25 mouse cellular contexts compared by ENCODE assay signal in genomic region chr6:56692445-56692844, GRCm38 (mm10).
"Had no signal": no experiment of that assay in that cellular context is flagged by ENCODE, and none has a peak within 500 bp of the region (broad histone marks: within the 10 kb centered on the region; RNA-seq: fewer than 3 reads in every experiment).

No protein-coding gene starts in this region.

- H3K27ac ChIP-seq: gastrocnemius, adult 2 months; heart, embryonic 10.5 days; hindbrain, embryonic 10.5 days; hindbrain, embryonic 12.5 days; hindbrain, embryonic 14.5 days; intestine, embryonic 15.5 days; layer of hippocampus, adult 2 months; left cerebral cortex, adult 2 months; limb, embryonic 10.5 days; limb, embryonic 12.5 days had no signal

- H3K9ac ChIP-seq: heart, embryonic 12.5 days; hindbrain, embryonic 12.5 days; hindbrain, embryonic 14.5 days; intestine, embryonic 15.5 days; limb, embryonic 12.5 days had no signal

- H3K4me1 ChIP-seq: heart, embryonic 10.5 days; heart, embryonic 12.5 days; hindbrain, embryonic 10.5 days; hindbrain, embryonic 12.5 days; intestine, embryonic 15.5 days; limb, embryonic 10.5 days; limb, embryonic 12.5 days had no signal

- H3K27me3 ChIP-seq: heart, embryonic 12.5 days; hindbrain, embryonic 12.5 days; intestine, embryonic 15.5 days; limb, embryonic 12.5 days had no signal

- H3K36me3 ChIP-seq: heart, embryonic 10.5 days; heart, embryonic 12.5 days; hindbrain, embryonic 10.5 days; hindbrain, embryonic 12.5 days; intestine, embryonic 15.5 days; limb, embryonic 10.5 days; limb, embryonic 12.5 days had no signal

- ATAC-seq: hindbrain, embryonic 16.5 days; inflammation-experienced regulatory T-cells, adult 6 months; intestine, embryonic 15.5 days; intestine, postnatal 0 days had no signal

- H3K4me2 ChIP-seq: heart, embryonic 12.5 days; hindbrain, embryonic 12.5 days; hindbrain, embryonic 14.5 days; intestine, embryonic 15.5 days; limb, embryonic 12.5 days; liver, embryonic 11.5 days had no signal

- DNase-seq: gastrocnemius, adult 2 months; gastrocnemius, postnatal 10 days; gastrocnemius, postnatal 25 days; heart, adult 18-20 months; heart, postnatal 10 days; heart, postnatal 4 days; kidney, adult 18-20 months; kidney, adult 8-10 months; kidney, postnatal 14 days; kidney, postnatal 36 days; liver had no signal

- H3K4me3 ChIP-seq: gastrocnemius, adult 2 months; heart, embryonic 10.5 days; heart, embryonic 12.5 days; hindbrain, embryonic 10.5 days; hindbrain, embryonic 12.5 days; intestine, embryonic 15.5 days; layer of hippocampus, adult 2 months; left cerebral cortex, adult 2 months; limb, embryonic 10.5 days; limb, embryonic 12.5 days had no signal

- H3K9me3 ChIP-seq: heart, embryonic 10.5 days; heart, embryonic 12.5 days; hindbrain, embryonic 10.5 days; hindbrain, embryonic 12.5 days; intestine, embryonic 15.5 days; limb, embryonic 10.5 days; limb, embryonic 12.5 days had no signal
